Mouse (Mus musculus) CH12.LX (cell line): ENCODE measurements at regions not wholly inside any gene's neighbourhood (a gene's known extent, or its start where the extent isn't known, plus 50 kb on each side); places are given as distances from the start of the nearest gene placed in this dataset.

ENCODE experiments used
- DNase-seq: peaks from one replicate; pipeline ENCODE4 v3.0.0-alpha.2; 2013; ENCODE audit errors: extremely low read depth
- H3K27ac ChIP-seq: 2 replicates; pipeline ENCODE4 v1.5.1; 2012; ENCODE audit warnings: low read depth, mild to moderate bottlenecking, control low read depth, moderate library complexity; ENCODE audit not compliant: insufficient read depth
- H3K27me3 ChIP-seq: replicated peaks from 2 replicates; pipeline ENCODE3; 2012; ENCODE audit warnings: inconsistent platforms
- H3K36me3 ChIP-seq, 2 experiments: replicated peaks in 1 of 2; 2 replicates each; pipeline versions ENCODE3 to v1.6.1; 2012; ENCODE audit warnings: inconsistent platforms in 1 of 2, low read length in 1 of 2, mild to moderate bottlenecking in 1 of 2, mixed read lengths in 1 of 2, moderate library complexity in 1 of 2; ENCODE audit not compliant: control insufficient read depth in 1 of 2, insufficient read depth in 1 of 2
- H3K4me1 ChIP-seq, 2 experiments: 2 replicates each; pipeline ENCODE4 v1.6.1; 2012; ENCODE audit warnings: inconsistent platforms in 1 of 2, moderate library complexity in 1 of 2; ENCODE audit not compliant: insufficient read depth in 2 of 2, control insufficient read depth in 1 of 2
- H3K4me2 ChIP-seq: 2 replicates; pipeline ENCODE4 v1.6.1; 2012; ENCODE audit warnings: low read depth, mild to moderate bottlenecking, control low read depth; ENCODE audit not compliant: poor library complexity, insufficient read depth, severe bottlenecking
- H3K4me3 ChIP-seq, 3 experiments: fragments of 150-350 bp in 1 of 3; sonication (generic) in 1 of 3; replicated peaks in 1 of 3; 2 replicates each; pipeline versions ENCODE3 to v1.5.1; 2011 to 2012; ENCODE audit warnings: low read depth in 2 of 3, low read length in 2 of 3, mild to moderate bottlenecking in 2 of 3, moderate library complexity in 2 of 3, control low read depth in 1 of 3, improper control_type of control experiment in 1 of 3, inconsistent platforms in 1 of 3, mixed read lengths in 1 of 3; ENCODE audit not compliant: poor library complexity in 1 of 3
- H3K79me2 ChIP-seq: replicated peaks from 2 replicates; pipeline ENCODE4 v1.6.1; 2012; ENCODE audit warnings: mild to moderate bottlenecking, moderate library complexity; ENCODE audit not compliant: control insufficient read depth, poor library complexity, insufficient read depth, severe bottlenecking; ENCODE audit errors: extremely low read depth
- H3K9ac ChIP-seq: 2 replicates; pipeline ENCODE4 v1.6.1; 2012; ENCODE audit warnings: low read depth, mild to moderate bottlenecking, control low read depth, moderate library complexity; ENCODE audit not compliant: insufficient read depth
- H3K9me3 ChIP-seq: replicated peaks from 2 replicates; pipeline ENCODE3; 2012; ENCODE audit warnings: low read length, inconsistent platforms, mixed read lengths
- CHD1 ChIP-seq: IDR thresholded peaks from 2 replicates; pipeline ENCODE4 v1.6.1; 2012; ENCODE audit warnings: low read depth, low read length, improper control_type of control experiment, inconsistent platforms
- CHD2 ChIP-seq: IDR thresholded peaks from 2 replicates; pipeline ENCODE4 v1.6.1; 2011; ENCODE audit warnings: low read length, improper control_type of control experiment
- ELF1 ChIP-seq: IDR thresholded peaks from 2 replicates; pipeline ENCODE4 v1.6.1; 2014; ENCODE audit warnings: low read depth, mild to moderate bottlenecking, inconsistent platforms, low read length, improper control_type of control experiment
- GABPA ChIP-seq: IDR thresholded peaks from 2 replicates; pipeline ENCODE4 v1.6.1; 2012; ENCODE audit warnings: low read depth, low read length, improper control_type of control experiment, inconsistent platforms; ENCODE audit not compliant: insufficient replicate concordance
- HCFC1 ChIP-seq: IDR thresholded peaks from 2 replicates; pipeline ENCODE4 v1.6.1; 2012; ENCODE audit warnings: low read depth, mild to moderate bottlenecking, inconsistent platforms, low read length, improper control_type of control experiment
- JUN ChIP-seq: IDR thresholded peaks from 2 replicates; pipeline ENCODE4 v1.6.1; 2011; ENCODE audit warnings: low read depth, mild to moderate bottlenecking, low read length, improper control_type of control experiment, moderate library complexity; ENCODE audit not compliant: insufficient read depth
- JUND ChIP-seq: conservative IDR thresholded peaks from 2 replicates; pipeline ENCODE4 v1.6.1; 2011; ENCODE audit warnings: low read depth, low read length, improper control_type of control experiment
- KAT2A ChIP-seq: IDR thresholded peaks from 2 replicates; pipeline ENCODE4 v1.6.1; 2012; ENCODE audit warnings: low read length, improper control_type of control experiment, inconsistent platforms; ENCODE audit not compliant: insufficient replicate concordance
- MAX ChIP-seq: IDR thresholded peaks from 2 replicates; pipeline ENCODE4 v1.6.1; 2011; ENCODE audit warnings: low read length, improper control_type of control experiment
- MXI1 ChIP-seq: IDR thresholded peaks from 2 replicates; pipeline ENCODE4 v1.6.1; 2011; ENCODE audit warnings: mild to moderate bottlenecking, low read depth, low read length, improper control_type of control experiment
- MYC ChIP-seq: IDR thresholded peaks from 2 replicates; pipeline ENCODE4 v1.6.1; 2011; ENCODE audit warnings: low read depth, mild to moderate bottlenecking, improper control_type of control experiment, low read length
- NELFE ChIP-seq: IDR thresholded peaks from 2 replicates; pipeline ENCODE4 v1.6.1; 2011; ENCODE audit warnings: low read depth, low read length, improper control_type of control experiment
- PAX5 ChIP-seq: IDR thresholded peaks from 2 replicates; pipeline ENCODE4 v1.6.1; 2012; ENCODE audit warnings: low read length, inconsistent platforms, mixed read lengths
- POLR2A ChIP-seq: IDR thresholded peaks from 2 replicates; pipeline ENCODE4 v1.6.1; 2011; ENCODE audit warnings: low read depth, mild to moderate bottlenecking, improper control_type of control experiment, low read length
- TCF12 ChIP-seq: IDR thresholded peaks from 2 replicates; pipeline ENCODE4 v1.6.1; 2014; ENCODE audit warnings: low read depth, mild to moderate bottlenecking, inconsistent platforms, low read length, improper control_type of control experiment
- USF1 ChIP-seq: IDR thresholded peaks from 2 replicates; pipeline ENCODE4 v1.6.1; 2014; ENCODE audit warnings: low read depth, mild to moderate bottlenecking, inconsistent platforms, low read length, improper control_type of control experiment
- USF2 ChIP-seq: conservative IDR thresholded peaks from 2 replicates; pipeline ENCODE4 v1.6.1; 2011; ENCODE audit warnings: low read depth, low read length, improper control_type of control experiment
- ZC3H11A ChIP-seq: IDR thresholded peaks from 2 replicates; pipeline ENCODE4 v1.6.1; 2012; ENCODE audit warnings: low read depth, mild to moderate bottlenecking, inconsistent platforms, low read length, improper control_type of control experiment
- dilution Hi-C: fragments of 300-500 bp; cut with MboI; formaldehyde crosslinking; loops from 2 replicates; pipeline ENCODE4 v1.14.3; 2020; ENCODE audit warnings: low sequenced_read_pairs; ENCODE audit not compliant: extremely low pct_unique_long_range_greater_than_20kb, extremely low pct_ligation_motif_present
- in situ Hi-C: fragments of 300-500 bp; cut with MboI; formaldehyde crosslinking; loops from 3 replicates; pipeline ENCODE4 v1.14.3; 2019; ENCODE audit warnings: low sequenced_read_pairs, low pct_ligation_motif_present, low pct_unique_long_range_greater_than_20kb, mixed read lengths

GRCm38 (mm10) chr13:112046247-112047211 is 237.7 kb upstream of the Map3k1 start:
- Histone ChIP-seq H3K4me3 (no peak overlapping the region), H3K4me2 (no peak overlapping the region), H3K4me1 (no peaks in the 10 kb centered on the region), H3K79me2 (no peaks in the 10 kb centered on the region), H3K27ac (no peak overlapping the region), H3K36me3 (no peaks in the 10 kb centered on the region), H3K9me3 (no peaks in the 10 kb centered on the region), H3K9ac (no peak overlapping the region), H3K27me3 (no peaks in the 10 kb centered on the region)
- dilution Hi-C loops (no loop called here), in situ Hi-C loops (no loop called here)
- no peak for DNase-seq
- TF ChIP-seq NELFE (no peak), POLR2A (no peak), GABPA (no peak), USF1 (no peak), JUN (no peak), HCFC1 (no peak), USF2 (no peak), JUND (no peak), ZC3H11A (no peak), KAT2A (no peak), MYC (no peak), MAX (no peak), CHD1 (no peak), CHD2 (no peak), MXI1 (no peak), ELF1 (no peak)

- Histone ChIP-seq H3K36me3 (no peaks in the 10 kb centered on the region), H3K4me3 (no peak overlapping the region), H3K27me3 (no peaks in the 10 kb centered on the region), H3K4me1 (no peaks in the 10 kb centered on the region), H3K9ac (no peak overlapping the region), H3K79me2 (no peaks in the 10 kb centered on the region), H3K9me3 (no peaks in the 10 kb centered on the region), H3K4me2 (no peak overlapping the region), H3K27ac (no peak overlapping the region)
- in situ Hi-C loops (no loop called here), dilution Hi-C loops (no loop called here)
- no peak for DNase-seq
- TF ChIP-seq PAX5 (no peak), TCF12 (no peak), USF2 (no peak)
Measured at GRCm38 (mm10) chr13:112047408-112047807, 238.6 kb upstream of the Map3k1 start.
